Comparison of ENCODE assay signal across 8 mouse cellular contexts in genomic region chr13:42244240-42245086, GRCm38 (mm10). TPM values are rescaled to one million over a fixed set of nuclear protein-coding genes. Genes with fewer than 3 reads are reported as not detected.
DNase-seq lines count a peak whose midpoint lies in the region; ATAC-seq lines count a peak whose summit lies in the region.

No protein-coding gene starts in this region.

- H3K9me3 ChIP-seq in heart, embryonic 11.5 days (replicated peaks; ENCODE audit: control insufficient read depth, low read length) = no peaks in the 10 kb centered on the region
- H3K9me3 ChIP-seq in intestine, embryonic 15.5 days = no peaks in the 10 kb centered on the region
- H3K9me3 ChIP-seq in neural tube, embryonic 13.5 days = no peaks in the 10 kb centered on the region

- H3K4me3 ChIP-seq in heart, embryonic 11.5 days (ENCODE audit: low read depth, low read length) = no peak overlapping the region
- H3K4me3 ChIP-seq in intestine, embryonic 15.5 days (replicated peaks) = no peak overlapping the region
- no peak overlapping the region for H3K4me3 ChIP-seq in neural tube, embryonic 13.5 days

- no peaks in the 10 kb centered on the region for H3K36me3 ChIP-seq in heart, embryonic 11.5 days (ENCODE audit: control insufficient read depth, insufficient read depth, low read length)
- H3K36me3 ChIP-seq in intestine, embryonic 15.5 days = no peaks in the 10 kb centered on the region
- no peaks in the 10 kb centered on the region for H3K36me3 ChIP-seq in neural tube, embryonic 13.5 days

- no peak for ATAC-seq in heart, embryonic 11.5 days (replicated peaks; ENCODE audit: insufficient number of reproducible peaks, low FRiP score, low TSS enrichment)
- peak; percentile 56; the same call in 1 of the 2 replicates for ATAC-seq in intestine, embryonic 15.5 days
- peak; percentile 76 for ATAC-seq in neural tube, embryonic 13.5 days (ENCODE audit: low read depth)

- peak; percentile 40 to 77 for DNase-seq in heart, adult 18-20 months
- peak; percentile 80 for DNase-seq in NIH3T3 (ENCODE audit: low read depth)
- peak; percentile 51 for DNase-seq in fibroblast of lung, adult 2 months (ENCODE audit: low read depth)
- peak; percentile 4 to 46 for DNase-seq in left cerebral cortex, adult 9 months (ENCODE audit: low spot score in 2 of 2)
- no peak for DNase-seq in c-Kit-positive CD71-positive TER-119-positive erythroid progenitor cells, embryonic 14.5 days (ENCODE audit: low spot score)

- no peak overlapping the region for H3K27ac ChIP-seq in heart, embryonic 11.5 days (ENCODE audit: low read depth, low read length)
- H3K27ac ChIP-seq in intestine, embryonic 15.5 days = no peak overlapping the region
- H3K27ac ChIP-seq in neural tube, embryonic 13.5 days (replicated peaks) = no peak overlapping the region

- H3K4me1 ChIP-seq in heart, embryonic 11.5 days (ENCODE audit: control insufficient read depth, insufficient read depth, low read length) = peaks cover 7% of the 10 kb centered on the region; the same call in 1 of the 2 replicates
- 0 out of 2 replicates have a peak, but pooled peaks cover 5% of the 10 kb centered on the region for H3K4me1 ChIP-seq in intestine, embryonic 15.5 days (replicated peaks)
- no peaks in the 10 kb centered on the region for H3K4me1 ChIP-seq in neural tube, embryonic 13.5 days (replicated peaks)

- no peak overlapping the region for H3K9ac ChIP-seq in heart, embryonic 11.5 days (ENCODE audit: low read depth, low read length)
- H3K9ac ChIP-seq in intestine, embryonic 15.5 days = no peak overlapping the region
- no peak overlapping the region for H3K9ac ChIP-seq in neural tube, embryonic 13.5 days

- H3K27me3 ChIP-seq in heart, embryonic 11.5 days (ENCODE audit: control insufficient read depth, insufficient read depth, low read length) = no peaks in the 10 kb centered on the region
- H3K27me3 ChIP-seq in intestine, embryonic 15.5 days (replicated peaks) = no peaks in the 10 kb centered on the region
- no peaks in the 10 kb centered on the region for H3K27me3 ChIP-seq in neural tube, embryonic 13.5 days

- WGBS in heart, embryonic 11.5 days (ENCODE audit: insufficient replicate concordance) = 55% methylated on average over 7 of the region's 7 CpGs
- 41% methylated on average over 7 of the region's 7 CpGs for WGBS in intestine, embryonic 15.5 days
- WGBS in neural tube, embryonic 13.5 days = 50% methylated on average over 7 of the region's 7 CpGs

- no peak overlapping the region for H3K4me2 ChIP-seq in heart, embryonic 11.5 days
- no peak overlapping the region for H3K4me2 ChIP-seq in intestine, embryonic 15.5 days (replicated peaks)
- no peak overlapping the region for H3K4me2 ChIP-seq in neural tube, embryonic 13.5 days

RNA-seq across cellular contexts. Expression of gene Edn1, which starts 56.8 kb away (rescaled TPM):
- 1 to 10 TPM; 2.4 to 3.3 TPM for total RNA-seq in heart, adult 18-20 months (2021)
- polyA plus RNA-seq in heart, embryonic 11.5 days (2014; fragmentation: Nextera tagmentation; extraction: Ambion mirVana) = 10.3 and 11.7 TPM in 2 replicates
- polyA plus RNA-seq in intestine, embryonic 15.5 days (2015; fragmentation: Nextera tagmentation; extraction: Ambion mirVana) = 5.4 and 6.9 TPM in 2 replicates
- 2.6 and 3.0 TPM in 2 replicates for polyA plus RNA-seq in neural tube, embryonic 13.5 days (2015; fragmentation: Nextera tagmentation; extraction: Ambion mirVana)
